Mouse (Mus musculus): ENCODE measurements around the gene Sirt7.

Sirt7 gene

DNA sequence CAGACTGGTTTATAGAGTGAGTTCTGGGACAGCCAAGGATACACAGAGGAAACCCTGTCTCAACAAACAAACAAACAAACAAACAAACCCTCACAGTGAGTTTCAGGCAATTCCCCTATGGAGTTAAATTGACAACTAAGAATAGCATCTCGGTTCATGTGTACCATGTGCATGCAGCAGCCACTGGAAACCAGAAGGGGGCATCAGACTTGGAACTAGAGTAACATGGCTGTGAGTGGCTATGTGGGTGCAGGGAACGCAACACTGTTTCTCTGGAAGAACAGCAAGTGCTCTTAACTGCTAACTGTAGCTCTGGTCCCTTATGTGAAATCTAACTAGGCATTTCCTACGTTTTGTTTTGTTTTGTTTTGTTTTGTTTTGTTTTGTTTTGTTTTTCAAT lies 26.8 kb upstream of the Sirt7 start:
- H3K27me3 ChIP-seq (ENCODE audit: control insufficient read depth, insufficient read depth, low read length, poor library complexity, severe bottlenecking): no peaks in the 10 kb centered on the region
- no peak for DNase-seq (ENCODE audit: low read depth, low spot score)
- no peaks in the 10 kb centered on the region for H3K36me3 ChIP-seq (ENCODE audit: control insufficient read depth, insufficient read depth, low read length, poor library complexity, severe bottlenecking)

DNA sequence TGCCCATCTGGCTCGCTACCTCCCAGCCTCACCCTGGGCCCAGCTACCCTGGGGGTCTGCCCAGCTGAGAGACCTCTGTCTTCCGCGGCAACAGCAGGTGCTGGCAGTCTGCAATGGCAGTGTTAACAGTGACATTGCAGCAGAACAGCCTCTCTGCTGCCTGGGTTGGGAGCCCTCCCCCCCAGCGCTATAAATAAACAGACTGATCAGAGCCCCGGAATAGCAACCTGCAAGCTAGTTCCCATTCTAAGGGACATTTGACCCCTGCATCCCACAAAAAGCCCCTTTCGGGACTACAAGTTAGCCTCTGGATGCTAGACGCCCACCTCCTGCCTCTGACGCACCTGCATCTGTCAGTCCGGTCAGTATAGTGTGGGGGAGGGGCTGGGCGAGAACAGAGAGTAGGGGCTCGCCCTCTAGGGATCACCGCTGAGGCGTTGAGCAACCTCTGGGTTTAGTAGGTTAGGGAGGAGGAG lies 23.0 kb upstream of the Sirt7 start, which contains the start of gene Myadml2:
Myadml2 (minus strand) TSS at position 158 of the 476 bp plus-strand sequence.
- H3K27me3 ChIP-seq (ENCODE audit: control insufficient read depth, insufficient read depth, low read length, poor library complexity, severe bottlenecking): no peaks in the 10 kb centered on the region
- no peaks in the 10 kb centered on the region for H3K36me3 ChIP-seq (ENCODE audit: control insufficient read depth, insufficient read depth, low read length, poor library complexity, severe bottlenecking)
- DNase-seq (ENCODE audit: low read depth, low spot score): no peak

DNA sequence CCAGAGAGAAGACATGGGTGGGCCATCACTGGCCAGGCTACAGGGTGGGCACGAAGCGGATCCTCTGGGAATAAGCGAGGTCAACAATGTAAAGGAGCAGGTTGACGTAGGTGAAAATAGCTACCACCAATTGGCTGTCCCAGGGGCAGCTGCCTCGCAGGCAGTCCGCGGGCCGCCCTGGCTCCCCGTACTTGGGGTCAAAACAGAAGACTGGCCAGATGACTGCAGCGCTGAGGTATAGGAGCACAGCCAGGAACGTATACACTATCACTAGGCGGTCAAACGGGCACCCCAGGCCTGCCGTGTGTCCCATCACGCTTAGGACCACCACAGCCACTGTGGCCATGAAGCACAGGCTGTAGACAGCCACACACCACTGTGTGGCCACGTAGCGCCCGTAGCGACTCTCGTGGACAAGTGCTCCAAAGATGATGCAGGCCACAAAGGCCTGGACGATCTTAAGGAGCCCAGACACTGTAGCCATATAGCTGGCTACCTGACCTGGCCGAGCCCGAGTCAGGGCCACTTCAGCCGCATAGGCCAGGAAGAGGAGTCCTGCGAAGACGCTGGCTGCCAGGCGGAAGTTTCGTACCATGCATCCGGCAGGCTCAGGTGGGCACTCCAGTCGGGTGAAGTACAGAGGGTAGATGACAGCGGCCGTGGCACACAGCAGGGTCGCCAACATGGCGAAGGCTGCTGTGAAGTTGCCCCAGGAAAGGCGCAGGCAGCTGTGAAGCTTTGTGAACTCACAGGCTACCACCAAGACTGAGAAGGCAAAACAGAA lies 22.2 kb upstream of the Sirt7 start:
- DNase-seq (ENCODE audit: low read depth, low spot score): no peak
- no peaks in the 10 kb centered on the region for H3K36me3 ChIP-seq (ENCODE audit: control insufficient read depth, insufficient read depth, low read length, poor library complexity, severe bottlenecking)
- no peaks in the 10 kb centered on the region for H3K27me3 ChIP-seq (ENCODE audit: control insufficient read depth, insufficient read depth, low read length, poor library complexity, severe bottlenecking)

DNA sequence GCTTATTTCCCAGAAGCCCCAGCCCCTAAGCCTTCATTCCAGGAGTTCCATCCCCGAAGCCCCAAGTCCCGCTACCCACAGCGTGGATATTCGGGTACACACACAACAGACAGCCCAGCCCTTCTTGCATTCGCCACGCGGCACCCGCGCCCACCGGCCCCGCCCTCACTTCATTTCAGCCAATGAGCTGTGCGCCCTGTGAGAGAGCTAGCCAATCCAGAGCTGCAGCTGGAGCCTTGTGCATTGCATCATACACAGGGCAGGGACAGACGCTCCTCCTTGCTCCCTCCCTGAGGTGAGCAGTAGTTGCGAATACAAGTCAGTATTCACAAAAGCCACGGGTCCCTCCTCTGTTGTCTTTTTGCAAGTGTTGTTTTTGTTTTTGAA lies 18.6 kb upstream of the Sirt7 start, which contains the start of gene Pycr1:
Pycr1 (minus strand) TSS at position 169 of the 387 bp plus-strand sequence.
- no peaks in the 10 kb centered on the region for H3K36me3 ChIP-seq (ENCODE audit: control insufficient read depth, insufficient read depth, low read length, poor library complexity, severe bottlenecking)
- H3K27me3 ChIP-seq (ENCODE audit: control insufficient read depth, insufficient read depth, low read length, poor library complexity, severe bottlenecking): no peaks in the 10 kb centered on the region
- peak; percentile 92 for DNase-seq (ENCODE audit: low read depth, low spot score)

DNA sequence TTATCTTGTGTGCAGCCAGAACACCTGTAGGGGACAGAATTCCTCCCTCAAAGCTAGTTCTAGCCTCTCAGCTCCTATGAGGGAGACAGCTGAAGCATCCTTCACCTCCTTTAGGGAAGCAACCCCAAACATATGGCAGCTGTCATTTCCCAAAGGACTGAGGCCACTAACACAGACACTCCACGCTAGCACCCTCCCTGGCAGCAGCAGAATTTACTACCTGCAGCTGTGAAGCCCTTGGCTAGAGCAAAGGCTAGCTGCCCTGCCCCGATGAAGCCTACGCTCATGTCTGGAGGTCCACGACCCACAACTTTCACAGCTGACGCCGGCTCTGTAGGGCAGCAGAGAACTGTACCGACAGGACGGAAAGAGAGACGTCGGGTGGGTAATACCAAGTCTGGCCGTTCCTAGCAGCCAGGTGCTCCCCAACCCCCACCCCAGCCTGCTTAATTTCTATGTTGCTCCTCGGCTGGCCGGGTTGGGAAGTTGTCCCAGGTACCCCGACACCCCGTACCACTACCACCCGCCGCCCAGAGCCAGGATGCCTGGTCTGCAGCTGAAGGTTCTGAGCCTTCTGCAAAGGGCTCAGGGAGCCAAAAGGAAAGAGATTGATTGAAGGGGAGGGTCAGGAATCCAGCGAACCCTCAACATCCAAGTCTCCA lies 18.0 kb upstream of the Sirt7 start:
- Histone ChIP-seq H3K36me3 (ENCODE audit: control insufficient read depth, insufficient read depth, low read length, poor library complexity, severe bottlenecking) (no peaks in the 10 kb centered on the region), H3K27me3 (ENCODE audit: control insufficient read depth, insufficient read depth, low read length, poor library complexity, severe bottlenecking) (no peaks in the 10 kb centered on the region)
- peak; percentile 28 for DNase-seq (ENCODE audit: low read depth, low spot score)

DNA sequence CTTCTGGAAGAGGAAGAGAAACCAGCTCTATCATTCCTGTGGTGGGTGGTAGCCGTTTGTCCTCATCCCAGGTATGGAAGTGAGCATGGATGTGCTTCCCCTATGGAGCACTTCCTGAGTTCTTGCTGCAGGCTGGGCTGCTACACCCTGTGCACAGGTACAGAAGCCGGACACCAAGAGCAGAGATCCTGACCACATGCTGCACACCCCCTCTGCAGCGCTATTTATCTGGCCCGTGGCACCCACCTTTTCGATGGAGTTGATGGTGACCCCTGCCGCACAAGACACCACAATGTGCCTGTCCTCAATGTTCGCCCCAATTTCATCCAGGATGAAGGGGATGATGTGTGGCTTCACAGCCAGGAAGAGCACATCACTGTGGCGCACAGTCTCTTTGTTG lies 16.8 kb upstream of the Sirt7 start:
- Histone ChIP-seq H3K27me3 (ENCODE audit: control insufficient read depth, insufficient read depth, low read length, poor library complexity, severe bottlenecking) (no peaks in the 10 kb centered on the region), H3K36me3 (ENCODE audit: control insufficient read depth, insufficient read depth, low read length, poor library complexity, severe bottlenecking) (no peaks in the 10 kb centered on the region)
- DNase-seq (ENCODE audit: low read depth, low spot score): no peak

DNA sequence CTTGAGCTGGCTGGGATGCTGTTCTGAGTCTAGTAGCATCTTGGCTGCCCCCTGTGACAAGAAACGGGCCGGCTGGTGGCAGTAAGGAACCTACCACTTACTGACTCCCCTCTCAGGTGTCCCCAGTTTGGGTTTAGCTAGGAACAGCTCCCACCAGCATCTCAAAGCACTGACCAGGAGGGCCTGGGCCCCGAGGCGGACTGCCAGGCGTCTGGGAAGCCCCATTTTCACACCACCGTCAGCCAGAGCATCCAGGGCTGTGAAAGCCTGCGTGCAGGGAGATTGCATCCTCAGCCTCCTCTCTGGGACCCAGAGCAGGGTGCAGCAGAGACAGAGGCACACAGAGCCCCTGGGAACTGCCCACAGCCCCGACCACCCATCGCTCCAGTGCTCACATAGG lies 16.2 kb upstream of the Sirt7 start:
- Histone ChIP-seq H3K36me3 (ENCODE audit: control insufficient read depth, insufficient read depth, low read length, poor library complexity, severe bottlenecking) (no peaks in the 10 kb centered on the region), H3K27me3 (ENCODE audit: control insufficient read depth, insufficient read depth, low read length, poor library complexity, severe bottlenecking) (no peaks in the 10 kb centered on the region)
- no peak for DNase-seq (ENCODE audit: low read depth, low spot score)

DNA sequence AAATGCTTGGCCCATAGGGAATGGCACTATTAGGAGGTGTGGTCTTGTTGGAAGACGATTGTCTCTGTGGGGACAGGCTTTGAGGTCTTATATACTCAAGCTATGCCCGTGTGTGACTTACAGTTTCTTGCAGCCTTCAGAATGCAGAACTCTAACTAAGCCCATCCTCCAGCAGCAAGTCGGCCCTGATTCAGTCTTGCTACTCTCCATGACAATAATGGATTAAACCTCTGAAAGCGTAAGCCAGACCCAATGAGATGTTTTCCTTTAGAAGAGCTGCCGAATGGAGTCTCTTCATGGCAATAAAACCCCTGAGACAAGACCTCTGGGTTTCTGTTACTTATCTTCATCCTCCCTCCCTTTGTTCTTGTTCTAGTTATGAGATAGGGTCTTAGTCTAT lies 9.8 kb upstream of the Sirt7 start:
- DNase-seq (ENCODE audit: low read depth, low spot score): no peak

DNA sequence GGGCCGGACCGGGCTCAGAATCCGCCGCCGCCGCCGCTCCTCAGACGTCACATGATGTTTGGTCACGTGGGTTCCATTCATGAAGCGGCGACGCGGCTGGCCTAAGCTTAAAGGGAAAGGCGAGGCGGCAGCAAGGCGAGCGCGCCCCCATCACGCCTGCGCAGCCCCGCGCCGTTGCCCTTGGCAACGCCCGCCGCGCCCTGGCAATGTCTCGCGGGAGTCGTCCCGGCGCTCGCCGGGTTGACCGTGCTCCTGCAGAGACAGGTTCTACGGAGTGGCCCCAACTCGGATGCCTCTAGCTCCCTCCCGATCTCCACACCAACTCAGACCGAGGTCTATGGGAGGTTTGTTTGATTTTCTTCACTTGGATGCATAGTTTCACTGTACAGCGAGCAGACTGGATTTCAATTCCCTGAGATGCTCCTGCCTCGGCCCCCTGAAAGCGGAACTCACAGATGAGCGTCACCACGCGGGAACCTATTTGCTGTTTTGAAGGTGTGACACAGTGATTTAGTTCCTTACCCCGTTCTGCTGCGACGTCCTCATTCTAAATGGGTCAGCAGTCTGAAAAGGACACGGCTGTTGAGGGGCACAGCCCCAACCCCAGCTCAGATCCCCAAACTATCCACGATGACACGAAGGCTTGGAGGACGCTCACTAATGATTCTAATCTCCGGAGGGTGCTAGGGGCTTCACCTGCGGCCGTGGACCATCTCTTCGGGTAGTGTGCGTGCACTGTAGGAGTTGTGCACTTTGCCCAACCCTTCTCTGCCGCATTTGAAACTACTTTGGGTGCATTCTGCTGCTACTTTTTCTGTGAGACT lies 8.7 kb upstream of the Sirt7 start, which contains the start of gene Mafg:
Mafg (minus strand) TSS at position 81 of the 824 bp plus-strand sequence.
- Histone ChIP-seq H3K36me3 (ENCODE audit: control insufficient read depth, insufficient read depth, low read length, poor library complexity, severe bottlenecking) (no peaks in the 10 kb centered on the region), H3K27me3 (ENCODE audit: control insufficient read depth, insufficient read depth, low read length, poor library complexity, severe bottlenecking) (no peaks in the 10 kb centered on the region)
- DNase-seq (ENCODE audit: low read depth, low spot score): peak; percentile 95

More for the DNA sequence above, 9.8 kb upstream of the Sirt7 start:
- no peaks in the 10 kb centered on the region for H3K27me3 ChIP-seq (ENCODE audit: control insufficient read depth, insufficient read depth, low read length, poor library complexity, severe bottlenecking)
- H3K36me3 ChIP-seq (ENCODE audit: control insufficient read depth, insufficient read depth, low read length, poor library complexity, severe bottlenecking): no peaks in the 10 kb centered on the region

DNA sequence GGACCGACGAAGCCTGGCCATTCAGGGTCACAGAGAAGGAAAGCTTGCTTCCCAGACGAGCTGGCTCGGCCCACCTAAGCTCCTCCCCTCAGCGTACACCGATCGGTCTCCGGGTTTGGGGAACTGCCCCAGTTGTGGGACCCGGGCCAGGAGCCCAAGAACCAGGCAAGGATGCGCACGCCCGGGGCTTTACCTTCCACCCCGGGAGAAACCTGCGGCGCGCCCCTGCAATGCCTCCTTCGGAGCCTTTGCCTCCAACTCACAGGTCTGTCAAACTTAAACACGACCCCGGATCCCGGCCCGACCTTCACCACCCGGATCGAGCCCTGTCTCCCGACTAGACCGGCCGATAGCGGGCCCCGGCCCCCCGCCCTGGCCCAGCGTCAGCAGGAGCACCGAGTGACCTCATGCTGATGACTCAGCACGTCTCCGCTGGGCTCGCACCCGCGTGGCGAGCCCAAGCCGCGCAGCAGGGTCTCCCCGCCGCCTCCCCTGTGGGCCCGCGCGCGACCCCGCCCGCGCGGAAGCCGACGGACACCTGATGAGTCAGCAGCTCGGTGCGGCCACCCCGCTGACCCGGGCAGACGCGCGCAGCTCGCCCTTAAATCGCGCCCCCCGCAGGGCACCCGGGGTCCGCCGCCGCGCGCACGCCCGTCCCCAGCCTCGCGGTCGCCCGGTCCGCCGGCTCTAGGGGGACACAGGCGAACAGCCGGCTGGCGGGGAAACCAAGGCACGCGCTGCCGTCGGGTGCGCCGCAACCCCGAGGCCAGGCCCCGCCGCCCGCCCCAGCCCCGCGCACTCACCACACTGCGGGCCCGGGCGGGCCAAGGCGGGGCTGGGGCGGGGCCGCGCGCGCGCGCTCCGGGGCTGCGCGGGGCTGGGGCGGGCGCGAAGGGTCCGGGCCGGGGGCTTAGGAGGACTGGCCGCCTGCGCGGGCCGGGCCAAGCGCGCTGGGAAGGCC lies 7.8 kb upstream of the Sirt7 start:
- DNase-seq (ENCODE audit: low read depth, low spot score): peak; percentile 62
- H3K36me3 ChIP-seq (ENCODE audit: control insufficient read depth, insufficient read depth, low read length, poor library complexity, severe bottlenecking): no peaks in the 10 kb centered on the region

DNA sequence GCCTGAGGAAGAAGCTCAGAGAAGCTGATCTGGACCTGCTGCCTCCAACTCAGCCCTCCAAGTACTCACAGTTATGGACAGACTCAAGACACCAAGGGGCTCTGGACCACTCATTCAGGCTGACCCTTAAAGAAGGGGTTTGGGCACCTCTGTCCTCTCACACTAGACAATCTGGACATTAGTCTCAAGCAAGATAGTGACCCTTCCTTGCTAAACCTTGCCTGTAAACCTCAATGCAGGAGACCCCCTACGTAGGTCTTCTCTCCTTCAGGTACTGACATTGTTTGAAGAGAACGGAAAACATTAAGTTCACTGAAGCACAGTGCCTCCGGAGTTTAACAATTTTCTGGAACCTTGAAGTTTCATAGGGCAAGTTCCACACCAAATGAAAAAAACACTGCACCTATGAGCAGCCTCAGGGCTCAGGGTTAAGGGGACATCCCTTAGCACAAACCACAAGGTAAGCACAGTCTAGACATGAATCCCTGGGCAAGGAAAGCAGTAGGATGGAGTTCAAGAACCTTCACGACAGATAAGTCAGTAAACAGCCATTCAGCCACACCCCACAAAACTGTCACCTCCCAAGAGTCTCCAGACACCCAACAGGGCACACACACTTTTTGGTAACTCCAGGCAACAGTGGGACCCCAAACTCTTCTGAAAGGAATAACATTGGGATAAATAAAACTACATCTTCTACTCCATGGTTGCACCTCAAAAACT lies 6.8 kb upstream of the Sirt7 start:
- Histone ChIP-seq H3K27me3 (ENCODE audit: control insufficient read depth, insufficient read depth, low read length, poor library complexity, severe bottlenecking) (no peaks in the 10 kb centered on the region), H3K36me3 (ENCODE audit: control insufficient read depth, insufficient read depth, low read length, poor library complexity, severe bottlenecking) (no peaks in the 10 kb centered on the region)
- DNase-seq (ENCODE audit: low read depth, low spot score): no peak

More for the DNA sequence above, 7.8 kb upstream of the Sirt7 start:
- no peaks in the 10 kb centered on the region for H3K27me3 ChIP-seq (ENCODE audit: control insufficient read depth, insufficient read depth, low read length, poor library complexity, severe bottlenecking)

DNA sequence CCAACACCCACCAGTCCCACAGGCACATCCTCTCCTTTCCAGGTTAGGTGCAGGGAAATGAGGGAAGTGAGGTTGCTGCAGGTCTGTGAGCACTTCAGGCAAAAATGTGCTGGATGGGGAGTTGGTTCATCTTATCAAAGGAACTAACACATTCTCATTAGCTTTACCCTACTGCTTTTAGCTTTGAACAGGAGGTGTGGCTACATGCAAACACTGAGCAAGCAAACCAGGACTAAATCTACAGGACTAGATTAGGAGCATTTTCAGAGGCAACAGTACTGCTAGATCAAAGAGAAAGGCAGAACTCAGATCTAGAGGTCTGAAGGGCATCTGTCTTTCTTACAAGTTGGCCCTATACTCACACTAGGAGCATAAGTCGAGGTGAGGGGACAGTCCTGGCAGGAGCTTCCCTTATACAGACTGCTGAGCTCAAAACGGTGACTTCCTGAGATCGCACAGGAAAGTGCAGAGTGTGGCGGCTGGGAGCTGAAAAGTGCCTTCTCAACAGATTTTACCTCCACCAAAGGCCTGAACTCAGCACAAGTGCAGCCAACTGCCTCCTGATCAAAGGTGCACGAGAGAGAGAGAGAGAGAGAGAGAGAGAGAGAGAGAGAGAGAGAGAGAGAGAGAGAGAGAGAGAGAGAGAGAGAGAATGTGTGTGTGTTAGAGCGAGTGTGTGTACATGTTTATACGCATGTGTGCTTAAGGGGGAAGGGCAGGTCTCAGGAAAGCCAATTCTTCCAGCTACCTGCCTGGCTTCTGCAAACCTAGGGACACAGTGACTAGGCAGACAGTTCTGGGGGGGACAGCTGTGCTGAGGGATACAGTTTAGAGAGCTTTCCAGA lies 6.1 kb upstream of the Sirt7 start:
- no peaks in the 10 kb centered on the region for H3K27me3 ChIP-seq (ENCODE audit: control insufficient read depth, insufficient read depth, low read length, poor library complexity, severe bottlenecking)
- no peaks in the 10 kb centered on the region for H3K36me3 ChIP-seq (ENCODE audit: control insufficient read depth, insufficient read depth, low read length, poor library complexity, severe bottlenecking)
- no peak for DNase-seq (ENCODE audit: low read depth, low spot score)

Measured in splenic B cell, adult 2 months (primary cell).